ENCODE assay signal across 8 mouse cellular contexts in genomic region chr11:50431134-50432068, GRCm38 (mm10). TPM values are rescaled to one million over a fixed set of nuclear protein-coding genes. Genes with fewer than 3 reads are reported as not detected.
DNase-seq lines count a peak whose midpoint lies in the region; ATAC-seq lines count a peak whose summit lies in the region.

No protein-coding gene starts in this region.

- peaks cover 8% of the 10 kb centered on the region for H3K4me1 ChIP-seq in heart, embryonic 15.5 days (replicated peaks)
- peaks cover 33% of the 10 kb centered on the region for H3K4me1 ChIP-seq in liver, embryonic 13.5 days (replicated peaks)
- 0 out of 2 replicates have a peak, but pooled peaks cover 7% of the 10 kb centered on the region for H3K4me1 ChIP-seq in neural tube, embryonic 14.5 days (ENCODE audit: control insufficient read depth, insufficient read depth, low read length)

- no peaks in the 10 kb centered on the region for H3K27me3 ChIP-seq in heart, embryonic 15.5 days
- H3K27me3 ChIP-seq in liver, embryonic 13.5 days = no peaks in the 10 kb centered on the region
- no peaks in the 10 kb centered on the region for H3K27me3 ChIP-seq in neural tube, embryonic 14.5 days (ENCODE audit: control insufficient read depth, insufficient read depth, low read length)

- peak overlapping the region; percentile 95 for H3K27ac ChIP-seq in heart, embryonic 15.5 days
- peak overlapping the region; percentile 81 for H3K27ac ChIP-seq in liver, embryonic 13.5 days
- peak overlapping the region; percentile 98 for H3K27ac ChIP-seq in neural tube, embryonic 14.5 days (ENCODE audit: low read depth, low read length)

- peak overlapping the region; percentile 70 for H3K4me3 ChIP-seq in heart, embryonic 15.5 days
- H3K4me3 ChIP-seq in liver, embryonic 13.5 days (replicated peaks) = peak overlapping the region; percentile 85
- peak overlapping the region; percentile 81 for H3K4me3 ChIP-seq in neural tube, embryonic 14.5 days (ENCODE audit: low read depth, low read length)

- no peaks in the 10 kb centered on the region for H3K9me3 ChIP-seq in heart, embryonic 15.5 days (replicated peaks)
- no peaks in the 10 kb centered on the region for H3K9me3 ChIP-seq in liver, embryonic 13.5 days (replicated peaks)
- H3K9me3 ChIP-seq in neural tube, embryonic 14.5 days (ENCODE audit: control insufficient read depth, low read length) = no peaks in the 10 kb centered on the region

- peak; percentile 31 for ATAC-seq in CD4-positive, CD25-positive, alpha-beta regulatory T cell, adult 4 months
- no peak for ATAC-seq in heart, embryonic 15.5 days (replicated peaks; ENCODE audit: insufficient number of reproducible peaks, insufficient read depth, low FRiP score, low read depth)
- ATAC-seq in liver, embryonic 13.5 days (ENCODE audit: low read depth) = peak; percentile 51
- ATAC-seq in neural tube, embryonic 14.5 days (ENCODE audit: low read depth) = peak; percentile 58; the same call in 1 of the 2 replicates

- WGBS in heart, embryonic 15.5 days = 29% methylated on average over 32 of the region's 32 CpGs
- 22% methylated on average over 32 of the region's 32 CpGs for WGBS in liver, embryonic 13.5 days (ENCODE audit: insufficient replicate concordance)
- WGBS in neural tube, embryonic 14.5 days = 35% methylated on average over 32 of the region's 32 CpGs

- H3K36me3 ChIP-seq in heart, embryonic 15.5 days = no peaks in the 10 kb centered on the region
- no peaks in the 10 kb centered on the region for H3K36me3 ChIP-seq in liver, embryonic 13.5 days
- H3K36me3 ChIP-seq in neural tube, embryonic 14.5 days (ENCODE audit: control insufficient read depth, insufficient read depth, low read length) = no peaks in the 10 kb centered on the region

- peak; percentile 77 for DNase-seq in 3134 (ENCODE audit: extremely low read depth, insufficient read length, low spot score)
- peak; percentile 49 for DNase-seq in embryo, embryonic 11 days
- DNase-seq in liver, embryonic 13.5 days = peak; percentile 27
- DNase-seq in ovary, adult 18-20 months (ENCODE audit: low spot score) = no peak
- no peak for DNase-seq in right cerebral cortex, adult 18-20 months

- peak overlapping the region; percentile 85 for H3K9ac ChIP-seq in heart, embryonic 15.5 days
- H3K9ac ChIP-seq in liver, embryonic 13.5 days = peak overlapping the region; percentile 88
- H3K9ac ChIP-seq in neural tube, embryonic 14.5 days (replicated peaks; ENCODE audit: low read depth, low read length) = peak overlapping the region; percentile 92

- H3K4me2 ChIP-seq in heart, embryonic 15.5 days = peak overlapping the region; percentile 76
- H3K4me2 ChIP-seq in liver, embryonic 13.5 days = peak overlapping the region; percentile 90
- peak overlapping the region; percentile 67 for H3K4me2 ChIP-seq in neural tube, embryonic 14.5 days (ENCODE audit: low read depth, low read length)

RNA-seq across cellular contexts. Expression of gene Rufy1, which starts 0.5 kb away (rescaled TPM):
- polyA plus RNA-seq in CD4-positive, CD25-positive, alpha-beta regulatory T cell, adult 4 months (2017; shearing (Covaris generic)) = 10 to 100 TPM; 11.9 to 15.4 TPM
- polyA plus RNA-seq in heart, embryonic 15.5 days (2015; fragmentation: Nextera tagmentation; extraction: Ambion mirVana) = 25.6 and 28.9 TPM in 2 replicates
- 8.2 and 9.8 TPM in 2 replicates for polyA plus RNA-seq in liver, embryonic 13.5 days (2015; fragmentation: Nextera tagmentation; extraction: Ambion mirVana)
- 25.6 and 31.9 TPM in 2 replicates for polyA plus RNA-seq in neural tube, embryonic 14.5 days (2014; fragmentation: Nextera tagmentation; extraction: Ambion mirVana)

RNA-seq across cellular contexts. Expression of gene Hnrnph1, which starts 54.6 kb away (rescaled TPM):
- polyA plus RNA-seq in CD4-positive, CD25-positive, alpha-beta regulatory T cell, adult 4 months (2017; shearing (Covaris generic)) = 100 to 1,000 TPM; 195 to 207 TPM
- 190 and 235 TPM in 2 replicates for polyA plus RNA-seq in heart, embryonic 15.5 days (2015; fragmentation: Nextera tagmentation; extraction: Ambion mirVana)
- 124 and 144 TPM in 2 replicates for polyA plus RNA-seq in liver, embryonic 13.5 days (2015; fragmentation: Nextera tagmentation; extraction: Ambion mirVana)
- 441 and 486 TPM in 2 replicates for polyA plus RNA-seq in neural tube, embryonic 14.5 days (2014; fragmentation: Nextera tagmentation; extraction: Ambion mirVana)

Comparison
In these comparisons a context has a peak if more than half of its experiments do, and no peak if none do; other contexts are left out.
1. DNase-seq: peak in 3134 (single experiment), embryo, embryonic 11 days (single experiment) and liver, embryonic 13.5 days (single experiment); none in ovary, adult 18-20 months (single experiment) and right cerebral cortex, adult 18-20 months (single experiment).
2. Peak in every context shown above with its lines, with median percentiles within 50 percentile points of each other: H3K27ac ChIP-seq, H3K4me2 ChIP-seq, H3K4me3 ChIP-seq and H3K9ac ChIP-seq.